Mouse (Mus musculus): ENCODE results near the gene Gan.

- no peak for TF ChIP-seq CTCF (IDR thresholded peaks at IDR 0.05; ENCODE audit: borderline replicate concordance, extremely low read depth, insufficient read depth, insufficient read length)
- no peak for TF ChIP-seq POLR2A (IDR thresholded peaks at IDR 0.05; ENCODE audit: borderline replicate concordance, extremely low read depth, insufficient read depth, insufficient read length, poor library complexity, severe bottlenecking)
These were observed 78.6 kb downstream of the Gan start for GRCm38 (mm10) chr8:117236531-117236930.

Data from brain, embryonic 14.5 days (tissue).